In the genomic region with DNA sequence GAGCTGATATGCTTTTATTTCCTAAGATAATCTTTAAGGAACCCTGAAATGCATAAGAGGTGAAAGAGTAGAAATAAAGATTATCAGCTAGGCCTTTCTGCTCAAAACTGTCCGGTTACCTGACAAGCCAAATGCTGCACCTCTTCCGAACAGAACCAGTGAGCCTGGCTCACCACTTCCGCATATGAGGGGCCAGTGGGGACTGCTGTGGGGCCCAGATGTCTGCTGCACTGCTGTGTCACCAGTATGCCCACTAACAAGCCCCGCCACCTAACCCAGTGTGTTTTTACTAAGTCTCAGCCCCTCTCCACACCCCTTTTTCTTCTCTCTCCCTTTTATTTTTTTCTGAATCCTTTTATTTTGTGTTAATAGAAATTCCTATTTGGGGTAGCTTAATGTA, we compare ENCODE assay signal across 26 mouse cellular contexts. TPM values are rescaled to one million over a fixed set of nuclear protein-coding genes. Genes with fewer than 3 reads are reported as not detected.
DNase-seq lines count a peak whose midpoint lies in the region; ATAC-seq and TF ChIP-seq lines count a peak whose summit lies in the region.
"Had no signal": no experiment of that assay in that cellular context is flagged by ENCODE, and none has a peak within 500 bp of the region (broad histone marks: within the 10 kb centered on the region; RNA-seq: fewer than 3 reads in every experiment).

No protein-coding gene starts in this region.

- no peak overlapping the region for H3K27ac ChIP-seq in thymus, adult 2 months (ENCODE audit: control insufficient read depth, insufficient read depth, low read length)
- no peak overlapping the region for H3K27ac ChIP-seq in layer of hippocampus, adult 2 months
- H3K27ac ChIP-seq: embryonic facial prominence, embryonic 13.5 days; embryonic facial prominence, embryonic 15.5 days; forebrain, embryonic 10.5 days; forebrain, embryonic 12.5 days had no signal

- no peak for TF ChIP-seq CTCF in thymus, adult 2 months (IDR thresholded peaks at IDR 0.05; ENCODE audit: borderline replicate concordance, control insufficient read depth, extremely low read depth, insufficient read depth, low read length, poor library complexity)
- no peak for TF ChIP-seq CTCF in layer of hippocampus, adult 2 months (conservative IDR thresholded peaks at IDR 0.05)

- peak overlapping the region; percentile 38 for H3K4me3 ChIP-seq in megakaryocyte, embryonic 14.5 days (replicated peaks)
- H3K4me3 ChIP-seq in thymus, adult 2 months (ENCODE audit: control insufficient read depth, insufficient read depth, low read length): no peak overlapping the region
- H3K4me3 ChIP-seq in layer of hippocampus, adult 2 months: no peak overlapping the region
- H3K4me3 ChIP-seq: embryonic facial prominence, embryonic 13.5 days; embryonic facial prominence, embryonic 15.5 days; erythroblast, embryonic 14.5 days; forebrain, embryonic 10.5 days; forebrain, embryonic 12.5 days had no signal

- no peak for TF ChIP-seq POLR2A in thymus, adult 2 months (IDR thresholded peaks at IDR 0.05; ENCODE audit: control insufficient read depth, extremely low read depth, insufficient read depth, low read length, poor library complexity)

- 43% methylated on average over 4 of the region's 4 CpGs for WGBS in thymus, adult 2 months

- H3K4me1 ChIP-seq in megakaryocyte, embryonic 14.5 days: peaks cover 32% of the 10 kb centered on the region
- no peaks in the 10 kb centered on the region for H3K4me1 ChIP-seq in thymus, adult 2 months (replicated peaks; ENCODE audit: control insufficient read depth, insufficient read depth, low read length)
- H3K4me1 ChIP-seq: embryonic facial prominence, embryonic 13.5 days; embryonic facial prominence, embryonic 15.5 days; forebrain, embryonic 12.5 days had no signal

- H3K36me3 ChIP-seq in megakaryocyte, embryonic 14.5 days (replicated peaks; ENCODE audit: low read length): no peaks in the 10 kb centered on the region
- H3K36me3 ChIP-seq in thymus, adult 2 months (ENCODE audit: control insufficient read depth, insufficient read depth, low read length): no peaks in the 10 kb centered on the region
- H3K36me3 ChIP-seq: embryonic facial prominence, embryonic 13.5 days; embryonic facial prominence, embryonic 15.5 days; forebrain, embryonic 10.5 days; forebrain, embryonic 12.5 days; G1E had no signal

- intact Hi-C loops in heart, postnatal 25 days (cut with DNase I): no loop called here

- DNase-seq in thymus, adult 2 months: no peak
- DNase-seq in heart, postnatal 25 days (ENCODE audit: low spot score): no peak
- DNase-seq in layer of hippocampus, adult 2 months (ENCODE audit: low spot score in 2 of 2): no peak
- DNase-seq: adrenal gland, adult 8-10 months; adrenal gland, postnatal 14 days; adrenal gland, postnatal 36 days; cerebellum, adult 11-12 months; cerebellum, adult 2 months; cerebellum, adult 9-10 months; cerebellum, postnatal 10 days; cerebellum, postnatal 25 days; embryo, embryonic 11 days had no signal

- H3K9me3 ChIP-seq in megakaryocyte, embryonic 14.5 days: no peaks in the 10 kb centered on the region
- H3K9me3 ChIP-seq: embryonic facial prominence, embryonic 13.5 days; embryonic facial prominence, embryonic 15.5 days; forebrain, embryonic 10.5 days; forebrain, embryonic 12.5 days; G1E had no signal

- ATAC-seq in megakaryocyte, adult 5-6 weeks (ENCODE audit: poor library complexity, severe bottlenecking): no peak
- peak; percentile 85 for ATAC-seq in common myeloid progenitor, adult 5-6 weeks (replicated peaks; ENCODE audit: low read depth, poor library complexity, severe bottlenecking)
- ATAC-seq in hematopoietic stem cell, adult 5-6 weeks (replicated peaks in 1 of 2; ENCODE audit: insufficient read depth in 1 of 2, low FRiP score in 2 of 2, low TSS enrichment in 1 of 2, low read depth in 1 of 2, poor library complexity in 2 of 2, severe bottlenecking in 2 of 2): peak; percentile 86 to 91
- ATAC-seq: activated CD4-positive, CD25-positive, alpha-beta regulatory T cell, adult 4 months; forebrain, embryonic 14.5 days; forebrain, embryonic 16.5 days; Patski had no signal

- no peaks in the 10 kb centered on the region for H3K27me3 ChIP-seq in megakaryocyte, embryonic 14.5 days (replicated peaks)
- H3K27me3 ChIP-seq in thymus, adult 2 months (ENCODE audit: control insufficient read depth, insufficient read depth, low read length): no peaks in the 10 kb centered on the region
- H3K27me3 ChIP-seq: embryonic facial prominence, embryonic 13.5 days; embryonic facial prominence, embryonic 15.5 days; forebrain, embryonic 12.5 days had no signal

RNA-seq across cellular contexts. Expression of gene Pde1c, which starts 17.9 kb away (rescaled TPM):
- polyA plus RNA-seq in megakaryocyte, embryonic 14.5 days (2012; ENCODE audit: insufficient read depth, low replicate concordance): 0.62 TPM in 1 of 2 replicates, not detected in the other
- total RNA-seq in megakaryocyte, adult 5-6 weeks (2015): 0.07 TPM in 1 of 2 replicates, not detected in the other
- 0.18 and 0.28 TPM in 2 replicates for total RNA-seq in megakaryocyte, adult 5-6 weeks (2017)
- 0.49 and 1.5 TPM in 2 replicates for total RNA-seq in common myeloid progenitor, adult 5-6 weeks (2017)
- total RNA-seq in hematopoietic stem cell, adult 5-6 weeks (2017): 1.4 and 2.9 TPM in 2 replicates
- 0.52 and 1.8 TPM in 2 replicates for polyA plus RNA-seq in thymus, adult 2 months (2012; rRNA removed)
- total RNA-seq in heart, postnatal 25 days (2021): 10 to 100 TPM; 72.2 to 92.5 TPM
- total RNA-seq in layer of hippocampus, adult 2 months (2021): 1 to 10 TPM; 3.1 to 3.5 TPM
- polyA plus RNA-seq: G1E, Patski had no signal

Comparison
In these comparisons a context has a peak if more than half of its experiments do, and no peak if none do; other contexts are left out.
1. RNA of gene Pde1c, which starts 17.9 kb away (total RNA-seq): 72.2 to 92.5 TPM in heart, postnatal 25 days; 3.1 to 3.5 TPM in layer of hippocampus, adult 2 months, 0.49 to 1.5 TPM in common myeloid progenitor, adult 5-6 weeks, 1.4 to 2.9 TPM in hematopoietic stem cell, adult 5-6 weeks and 0.07 to 0.28 TPM in megakaryocyte, adult 5-6 weeks; every median in the first group is over 10 times any median in the second.